Mouse (Mus musculus) embryonic fibroblast, embryonic 13.5 days (primary cell): ENCODE measurements around the gene 1110032A03Rik.

Experiments used
- CTCF ChIP-seq: IDR thresholded peaks from 2 replicates; pipeline ENCODE4 v1.5.1; 2011; ENCODE audit warnings: mild to moderate bottlenecking, control low read depth, low read length, moderate library complexity, borderline replicate concordance; ENCODE audit not compliant: insufficient read depth
- POLR2A ChIP-seq: IDR thresholded peaks from 2 replicates; pipeline ENCODE4 v1.6.1; 2011; ENCODE audit warnings: low read depth, mild to moderate bottlenecking, control low read depth, low read length, moderate library complexity

GRCm38 (mm10) chr9:50795266-50795665 is 19.9 kb upstream of the 1110032A03Rik start:
- no peak for TF ChIP-seq CTCF
- TF ChIP-seq POLR2A, result no peak
